Mouse (Mus musculus) myocyte (in vitro differentiated cells): Measurements from ENCODE around the gene Samd15.

ENCODE experiments used
- POLR2A ChIP-seq: IDR thresholded peaks from one replicate; pipeline ENCODE4 v1.6.1; 2011; ENCODE audit warnings: low read depth, mild to moderate bottlenecking, control low read depth, moderate library complexity; ENCODE audit not compliant: insufficient read length
- POLR2AphosphoS2 ChIP-seq: IDR thresholded peaks from one replicate; pipeline ENCODE4 v1.6.1; 2011; ENCODE audit warnings: low read depth, control low read depth; ENCODE audit not compliant: insufficient read length
- SRF ChIP-seq: IDR thresholded peaks from one replicate; pipeline ENCODE4 v1.6.1; 2011; ENCODE audit warnings: low read depth; ENCODE audit not compliant: control insufficient read depth, insufficient read length
- TCF12 ChIP-seq: IDR thresholded peaks from one replicate; pipeline ENCODE4 v1.6.1; 2011; ENCODE audit warnings: mild to moderate bottlenecking, control low read depth; ENCODE audit not compliant: poor library complexity, insufficient read depth, severe bottlenecking

GRCm38 (mm10) chr12:87160815-87161214, 38.7 kb upstream of the Samd15 start:
- TF ChIP-seq SRF (no peak), POLR2AphosphoS2 (no peak), POLR2A (no peak), TCF12 (no peak)
